Mouse (Mus musculus): ENCODE measurements around the gene Ccdc177.

DNA sequence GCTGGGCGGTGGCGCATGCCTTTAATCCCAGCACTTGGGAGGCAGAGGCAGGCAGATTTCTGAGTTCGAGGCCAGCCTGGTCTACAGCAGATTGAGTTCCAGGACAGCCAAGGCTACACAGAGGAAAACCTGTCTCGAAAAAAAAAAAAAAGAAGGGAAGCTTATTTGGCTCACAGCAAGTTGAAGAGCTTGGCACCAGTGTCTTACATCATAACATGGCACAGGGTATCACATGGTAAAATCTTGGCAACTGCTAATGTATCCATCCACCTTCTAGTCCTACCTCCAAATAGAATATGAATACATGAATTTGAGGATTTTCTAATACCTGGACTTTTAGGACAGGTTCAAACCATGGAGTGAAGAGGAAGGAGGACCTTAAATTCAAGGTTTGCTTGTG is 34.0 kb upstream of the Ccdc177 start:
- TF ChIP-seq CTCF (conservative IDR thresholded peaks at IDR 0.05 in 1 of 2, IDR thresholded peaks at IDR 0.05 in 1 of 2; ENCODE audit: low read depth in 2 of 2, low read length in 2 of 2) (no peak), ZNF384 (IDR thresholded peaks at IDR 0.05; ENCODE audit: low read depth, low read length) (no peak), ZC3H11A (IDR thresholded peaks at IDR 0.05; ENCODE audit: low read depth, low read length) (no peak), RAD21 (IDR thresholded peaks at IDR 0.05; ENCODE audit: low read depth, low read length) (no peak), BHLHE40 (IDR thresholded peaks at IDR 0.05; ENCODE audit: low read depth, low read length) (no peak), EP300 (IDR thresholded peaks at IDR 0.05; ENCODE audit: low read length) (no peak), POLR2A (IDR thresholded peaks at IDR 0.05; ENCODE audit: low read depth, low read length) (no peak), UBTF (IDR thresholded peaks at IDR 0.05; ENCODE audit: low read depth, low read length) (no peak), ZKSCAN1 (IDR thresholded peaks at IDR 0.05; ENCODE audit: borderline replicate concordance, low read depth, low read length) (no peak), E2F4 (IDR thresholded peaks at IDR 0.05; ENCODE audit: insufficient replicate concordance, low read depth, low read length) (no peak)

Data from CH12.LX (cell line).